Mouse (Mus musculus): ENCODE results near the gene Hist1h2ad. TPM values are rescaled to one million over a fixed set of nuclear protein-coding genes. Genes with fewer than 3 reads are reported as not detected.

Hist1h2ad gene
- polyA plus RNA-seq, 1 experiment from 2014 or later = 3.6 TPM

DNA sequence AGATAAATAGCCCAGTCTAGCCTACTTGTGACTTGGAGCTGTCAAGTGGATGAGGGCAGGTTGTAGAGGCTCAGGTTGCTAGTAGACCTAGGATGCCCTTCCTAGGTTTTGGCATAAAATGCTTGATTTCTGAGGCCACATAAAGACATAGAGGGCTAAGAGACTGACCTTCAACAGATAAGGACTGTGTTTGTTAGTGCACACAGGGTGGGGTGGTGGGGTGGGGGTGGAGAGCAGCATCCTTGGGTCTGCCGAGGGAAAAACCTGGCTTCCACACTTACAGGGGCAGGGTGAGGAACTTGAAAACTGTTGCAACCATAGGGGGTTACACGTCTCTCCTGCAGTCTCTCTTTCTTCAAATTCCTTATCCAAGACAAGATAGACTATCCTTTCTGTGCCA lies 21.0 kb downstream of the Hist1h2ad start:
- no peak overlapping the region for H3K4me2 ChIP-seq (replicated peaks)
- H3K27me3 ChIP-seq = no peaks in the 10 kb centered on the region
- H3K4me3 ChIP-seq = no peak overlapping the region
- H3K4me1 ChIP-seq = peaks cover 5% of the 10 kb centered on the region; the same call in 1 of the 2 replicates
- no peak overlapping the region for H3K9ac ChIP-seq
- no peak for ATAC-seq (ENCODE audit: insufficient number of reproducible peaks, insufficient read depth, low FRiP score, low TSS enrichment)
- H3K36me3 ChIP-seq = no peaks in the 10 kb centered on the region
- no peaks in the 10 kb centered on the region for H3K9me3 ChIP-seq
- 75% methylated on average over 2 of the region's 2 CpGs for WGBS
- H3K27ac ChIP-seq = no peak overlapping the region

DNA sequence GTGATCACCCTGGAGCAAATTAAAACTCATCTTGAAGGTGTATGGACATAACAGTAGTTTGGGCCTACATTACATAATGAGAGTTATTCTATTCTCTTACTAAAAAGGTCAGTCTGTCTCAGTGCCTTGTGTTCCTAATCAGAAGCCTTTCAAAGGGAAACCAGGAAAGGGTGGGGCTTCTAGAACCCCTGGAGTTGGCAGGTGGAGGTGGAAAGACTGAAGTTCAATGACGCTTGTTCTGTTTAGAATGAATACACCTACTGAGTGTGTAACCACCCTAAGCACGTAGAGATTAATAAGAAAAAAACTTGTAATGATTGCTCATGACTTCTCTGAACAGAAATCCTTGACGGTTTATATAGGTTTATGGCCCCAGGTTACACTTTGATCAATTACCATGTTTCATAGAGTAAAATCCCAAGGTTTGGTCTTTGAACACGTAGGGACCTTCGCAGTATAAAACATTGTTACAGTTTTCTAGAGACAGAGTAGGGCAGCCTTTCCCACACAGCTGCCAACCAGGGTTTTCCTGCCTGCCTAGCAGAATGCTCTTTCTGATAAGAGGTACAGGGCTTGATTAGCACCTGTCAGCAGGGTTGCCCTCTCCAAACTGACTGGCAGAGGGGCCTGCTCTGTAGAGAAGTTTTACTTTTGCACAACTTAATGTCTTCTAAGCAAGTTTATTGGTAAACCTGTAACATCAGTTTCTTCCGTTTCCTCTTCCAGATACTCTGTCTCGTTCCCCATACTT lies 21.6 kb downstream of the Hist1h2ad start:
- Histone ChIP-seq H3K4me2 (replicated peaks) (no peak overlapping the region), H3K27ac (no peak overlapping the region), H3K36me3 (no peaks in the 10 kb centered on the region), H3K4me3 (no peak overlapping the region), H3K4me1 (peaks cover 5% of the 10 kb centered on the region; the same call in 1 of the 2 replicates), H3K9ac (no peak overlapping the region), H3K27me3 (no peaks in the 10 kb centered on the region), H3K9me3 (no peaks in the 10 kb centered on the region)
- WGBS = 83% methylated on average over 7 of the region's 7 CpGs
- ATAC-seq (ENCODE audit: insufficient number of reproducible peaks, insufficient read depth, low FRiP score, low TSS enrichment) = no peak

DNA sequence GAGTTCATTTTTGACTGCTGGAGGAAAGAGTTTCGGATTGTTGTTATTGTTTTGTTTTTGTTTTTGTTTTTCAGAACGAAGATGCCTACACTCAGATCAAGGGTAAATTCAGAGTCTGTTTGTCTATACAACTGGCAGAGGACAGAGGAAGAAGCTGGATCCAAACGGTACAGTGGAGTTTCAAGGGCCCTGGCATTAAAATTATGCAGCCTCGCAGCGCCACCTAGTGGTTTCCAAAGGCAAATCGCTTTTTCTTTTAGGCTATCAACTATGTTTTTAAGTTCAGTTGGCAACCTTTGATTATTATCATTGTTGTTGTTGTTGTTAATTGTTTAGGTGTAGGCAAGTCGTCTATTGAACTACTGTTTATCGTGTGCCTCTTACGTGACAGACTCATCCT lies 23.8 kb downstream of the Hist1h2ad start:
- H3K27ac ChIP-seq = no peak overlapping the region
- H3K4me1 ChIP-seq = peaks cover 3% of the 10 kb centered on the region; the same call in 1 of the 2 replicates
- H3K4me3 ChIP-seq = no peak overlapping the region
- no peak for ATAC-seq (ENCODE audit: insufficient number of reproducible peaks, insufficient read depth, low FRiP score, low TSS enrichment)
- 6% methylated on average over 9 of the region's 9 CpGs for WGBS
- H3K4me2 ChIP-seq (replicated peaks) = no peak overlapping the region
- H3K36me3 ChIP-seq = no peaks in the 10 kb centered on the region
- H3K9ac ChIP-seq = no peak overlapping the region
- no peaks in the 10 kb centered on the region for H3K27me3 ChIP-seq
- H3K9me3 ChIP-seq = no peaks in the 10 kb centered on the region

DNA sequence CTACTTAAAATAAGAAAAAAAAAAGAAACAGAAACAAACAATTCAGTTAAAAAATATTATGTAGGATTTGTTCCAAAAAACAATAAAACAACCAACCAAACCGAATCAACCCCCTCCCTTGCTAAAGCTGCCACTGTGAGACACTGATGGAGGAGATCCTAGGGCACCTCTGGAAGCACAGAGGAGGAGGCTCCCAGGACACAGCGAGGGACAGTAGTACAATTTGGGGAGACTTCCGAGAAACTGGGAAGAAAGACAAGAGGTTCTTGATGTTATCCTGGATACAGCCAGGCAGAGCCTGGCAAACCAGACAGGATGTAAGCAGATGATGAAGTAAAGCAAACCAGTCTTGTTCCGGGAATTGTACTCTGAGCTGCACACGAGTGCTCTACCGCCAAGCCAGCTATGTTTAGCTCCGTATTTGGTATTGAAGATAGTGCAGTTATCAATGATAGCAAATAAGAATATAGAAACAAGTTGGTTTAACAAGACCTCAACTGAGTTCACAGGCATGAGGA lies 29.1 kb downstream of the Hist1h2ad start:
- H3K9me3 ChIP-seq = no peaks in the 10 kb centered on the region
- H3K4me3 ChIP-seq = no peak overlapping the region
- H3K4me2 ChIP-seq (replicated peaks) = no peak overlapping the region
- WGBS = 81% methylated on average over 7 of the region's 7 CpGs
- H3K9ac ChIP-seq = no peak overlapping the region
- no peak for ATAC-seq (ENCODE audit: insufficient number of reproducible peaks, insufficient read depth, low FRiP score, low TSS enrichment)
- no peaks in the 10 kb centered on the region for H3K27me3 ChIP-seq
- H3K36me3 ChIP-seq = no peaks in the 10 kb centered on the region
- H3K27ac ChIP-seq = no peak overlapping the region
- no peaks in the 10 kb centered on the region for H3K4me1 ChIP-seq

DNA sequence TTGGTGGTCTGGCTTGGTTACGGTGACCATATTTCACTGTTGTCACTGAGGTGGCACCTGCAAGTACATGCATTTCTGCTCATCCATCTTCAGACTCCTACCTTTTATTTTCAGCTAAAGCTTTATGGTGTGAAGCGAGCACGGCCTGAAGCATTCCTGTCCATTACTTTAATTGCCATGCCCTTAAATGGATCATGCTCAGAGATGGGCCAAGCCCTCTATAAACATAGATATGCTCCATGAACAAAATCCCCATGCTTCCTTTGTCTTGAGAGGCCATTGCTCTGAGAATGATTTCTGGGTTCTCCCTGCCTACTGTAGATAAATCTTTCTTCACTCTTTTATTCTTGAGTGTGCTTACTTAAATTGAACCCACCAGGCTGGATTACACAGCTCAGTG lies 30.3 kb downstream of the Hist1h2ad start:
- 89% methylated on average over 3 of the region's 3 CpGs for WGBS

DNA sequence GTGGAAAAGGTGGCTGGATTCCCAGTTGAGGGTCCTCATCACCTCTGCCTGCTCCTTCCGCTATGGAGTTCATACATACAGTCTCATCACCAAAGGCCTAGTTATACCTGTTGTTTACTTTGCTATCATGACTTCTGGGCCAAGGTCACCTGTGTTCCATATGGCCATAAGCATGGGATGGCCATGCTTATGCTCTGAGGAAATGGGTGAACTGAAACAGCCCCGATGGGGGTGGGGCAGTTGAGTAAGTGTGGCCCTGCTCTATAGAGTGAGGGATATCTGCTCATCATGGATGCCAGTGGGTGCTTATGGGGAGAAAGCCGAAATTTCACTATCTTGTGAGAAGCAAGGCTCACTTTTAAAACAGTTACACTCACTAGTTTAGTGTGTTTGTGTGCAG lies 30.9 kb downstream of the Hist1h2ad start:
- H3K4me1 ChIP-seq = no peaks in the 10 kb centered on the region
- no peak overlapping the region for H3K9ac ChIP-seq
- H3K9me3 ChIP-seq = no peaks in the 10 kb centered on the region
- no peak for ATAC-seq (ENCODE audit: insufficient number of reproducible peaks, insufficient read depth, low FRiP score, low TSS enrichment)
- H3K27ac ChIP-seq = no peak overlapping the region
- no peak overlapping the region for H3K4me2 ChIP-seq (replicated peaks)
- H3K4me3 ChIP-seq = no peak overlapping the region
- H3K27me3 ChIP-seq = no peaks in the 10 kb centered on the region
- WGBS = 90% methylated on average over 3 of the region's 3 CpGs
- H3K36me3 ChIP-seq = no peaks in the 10 kb centered on the region

More for the DNA sequence above, 30.3 kb downstream of the Hist1h2ad start:
- H3K27ac ChIP-seq = no peak overlapping the region
- no peaks in the 10 kb centered on the region for H3K36me3 ChIP-seq
- no peaks in the 10 kb centered on the region for H3K9me3 ChIP-seq
- H3K4me1 ChIP-seq = no peaks in the 10 kb centered on the region
- no peak for ATAC-seq (ENCODE audit: insufficient number of reproducible peaks, insufficient read depth, low FRiP score, low TSS enrichment)
- no peak overlapping the region for H3K4me2 ChIP-seq (replicated peaks)
- no peaks in the 10 kb centered on the region for H3K27me3 ChIP-seq
- H3K4me3 ChIP-seq = no peak overlapping the region
- H3K9ac ChIP-seq = no peak overlapping the region

DNA sequence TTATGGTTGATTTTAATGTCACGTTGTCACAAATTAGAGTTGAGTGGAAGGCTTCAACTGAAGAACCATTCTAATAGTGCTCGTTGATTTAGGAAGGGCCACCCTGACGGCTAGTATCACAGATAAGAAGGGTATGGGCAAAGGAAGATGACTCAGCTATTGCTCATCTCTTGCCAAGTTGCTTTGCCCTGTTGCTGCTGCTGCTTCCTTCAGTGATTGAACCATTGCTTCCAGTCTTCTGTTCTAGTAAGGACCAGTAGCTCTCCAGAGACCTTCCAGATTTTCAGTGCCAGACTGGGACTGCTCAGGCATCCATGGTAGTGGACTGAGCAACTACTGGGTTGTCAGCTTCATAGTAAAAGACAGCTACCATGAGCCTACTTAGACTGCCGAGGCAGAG lies 35.0 kb downstream of the Hist1h2ad start:
- Histone ChIP-seq H3K4me1 (no peaks in the 10 kb centered on the region), H3K27me3 (no peaks in the 10 kb centered on the region), H3K4me2 (replicated peaks) (no peak overlapping the region), H3K27ac (no peak overlapping the region), H3K4me3 (no peak overlapping the region), H3K9me3 (no peaks in the 10 kb centered on the region), H3K36me3 (no peaks in the 10 kb centered on the region), H3K9ac (no peak overlapping the region)
- no peak for ATAC-seq (ENCODE audit: insufficient number of reproducible peaks, insufficient read depth, low FRiP score, low TSS enrichment)
- 84% methylated on average over 4 of the region's 4 CpGs for WGBS

DNA sequence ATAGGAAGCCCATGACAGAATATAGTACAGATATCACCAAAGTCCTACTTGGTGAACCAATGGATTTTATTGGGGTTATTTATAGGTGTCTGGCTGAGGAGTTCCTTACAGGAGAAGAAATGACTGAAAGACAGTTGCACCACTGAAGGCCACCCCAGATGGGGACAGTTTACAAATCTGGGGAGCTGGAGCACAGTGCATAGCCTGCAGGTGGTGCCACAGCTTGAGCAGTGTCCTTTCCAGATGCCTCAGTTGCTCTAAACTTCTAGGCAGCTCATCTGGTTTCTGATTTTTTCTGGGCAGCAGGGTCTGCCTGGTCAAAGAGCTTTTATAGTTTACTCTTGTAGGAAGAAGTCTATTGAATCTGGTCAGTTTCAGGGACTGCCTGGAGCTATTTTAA lies 35.7 kb downstream of the Hist1h2ad start:
- Histone ChIP-seq H3K4me3 (no peak overlapping the region), H3K4me2 (replicated peaks) (no peak overlapping the region), H3K4me1 (no peaks in the 10 kb centered on the region), H3K27me3 (no peaks in the 10 kb centered on the region), H3K27ac (no peak overlapping the region), H3K9me3 (no peaks in the 10 kb centered on the region), H3K9ac (no peak overlapping the region), H3K36me3 (no peaks in the 10 kb centered on the region)
- ATAC-seq (ENCODE audit: insufficient number of reproducible peaks, insufficient read depth, low FRiP score, low TSS enrichment) = no peak

DNA sequence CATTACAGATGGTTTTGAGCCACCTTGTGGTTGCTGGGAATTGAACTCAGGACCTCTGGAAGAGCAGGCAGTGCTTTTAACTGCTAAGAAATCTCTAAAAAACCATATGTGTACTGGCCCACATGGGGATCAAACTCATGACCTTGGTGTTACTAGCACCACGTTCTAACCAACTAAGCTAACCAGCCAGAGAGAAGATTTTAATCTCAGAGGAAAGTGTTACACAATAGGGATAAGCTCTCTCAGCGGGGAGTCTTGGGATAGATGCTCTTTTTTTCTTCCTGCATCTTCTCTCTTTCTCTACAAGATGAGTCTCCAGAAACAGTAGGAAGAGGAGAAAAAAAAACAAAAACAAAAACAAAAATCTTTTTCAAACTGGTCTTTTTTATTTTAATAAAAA lies 36.2 kb downstream of the Hist1h2ad start:
- no peaks in the 10 kb centered on the region for H3K4me1 ChIP-seq
- no peak overlapping the region for H3K9ac ChIP-seq
- H3K9me3 ChIP-seq = no peaks in the 10 kb centered on the region
- H3K27ac ChIP-seq = no peak overlapping the region
- no peaks in the 10 kb centered on the region for H3K27me3 ChIP-seq
- H3K4me3 ChIP-seq = no peak overlapping the region
- no peak overlapping the region for H3K4me2 ChIP-seq (replicated peaks)
- no peaks in the 10 kb centered on the region for H3K36me3 ChIP-seq
- 65% methylated on average over 2 of the region's 2 CpGs for WGBS
- no peak for ATAC-seq (ENCODE audit: insufficient number of reproducible peaks, insufficient read depth, low FRiP score, low TSS enrichment)

DNA sequence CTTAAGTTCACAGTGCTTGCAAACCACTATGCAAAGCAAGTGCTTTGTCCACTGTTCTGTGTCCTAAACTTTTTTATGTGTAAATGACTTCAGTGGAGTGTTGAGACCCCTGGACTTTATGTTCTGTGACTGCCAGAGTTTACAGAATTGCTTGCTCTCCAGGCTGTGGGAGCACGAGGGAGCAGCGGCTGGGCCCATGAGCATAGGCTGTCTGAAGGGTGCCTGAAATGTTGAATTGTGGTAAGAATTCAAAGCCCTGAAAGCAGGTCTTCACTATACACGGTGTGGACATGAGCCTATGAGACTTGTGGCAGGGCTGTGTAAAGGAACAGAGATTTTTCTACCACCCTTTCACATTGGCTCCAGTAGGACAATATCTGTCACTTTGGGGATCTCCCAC lies 37.5 kb downstream of the Hist1h2ad start:
- Histone ChIP-seq H3K9ac (no peak overlapping the region), H3K27ac (no peak overlapping the region), H3K4me3 (no peak overlapping the region), H3K4me2 (replicated peaks) (no peak overlapping the region), H3K27me3 (no peaks in the 10 kb centered on the region), H3K4me1 (no peaks in the 10 kb centered on the region), H3K36me3 (no peaks in the 10 kb centered on the region), H3K9me3 (no peaks in the 10 kb centered on the region)
- WGBS = 89% methylated on average over 3 of the region's 3 CpGs
- ATAC-seq (ENCODE audit: insufficient number of reproducible peaks, insufficient read depth, low FRiP score, low TSS enrichment) = no peak

DNA sequence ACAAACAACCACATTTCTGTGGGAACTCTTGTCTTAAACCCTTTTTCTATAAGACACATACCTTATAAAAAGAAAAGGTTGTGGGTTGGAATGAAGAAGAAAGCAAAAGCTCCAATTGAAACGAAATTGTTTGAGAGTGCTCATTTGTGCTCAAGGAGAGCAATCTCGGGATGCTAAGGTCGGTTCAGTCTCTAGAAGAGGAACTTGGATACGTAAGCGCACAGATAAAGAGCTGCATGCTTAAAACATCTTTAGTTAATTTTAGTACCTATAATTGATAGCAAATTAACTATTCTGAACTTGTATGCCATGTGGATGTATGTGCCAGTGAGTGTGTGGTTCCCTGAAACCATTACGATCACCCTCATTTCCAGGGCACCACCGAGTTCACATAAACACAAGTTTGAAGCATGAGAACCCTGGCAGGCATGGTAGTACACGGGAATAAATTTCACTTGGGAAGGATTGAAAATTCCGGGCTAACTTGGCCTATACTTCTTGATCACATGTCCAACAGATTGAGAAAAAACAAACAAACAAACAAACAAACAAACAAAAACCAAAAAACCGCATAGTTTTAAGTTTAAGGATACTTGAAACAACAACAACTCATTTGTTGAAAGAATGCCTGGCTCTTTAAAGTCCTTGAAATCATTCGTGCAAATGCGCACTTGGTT lies 46.0 kb downstream of the Hist1h2ad start:
- H3K4me3 ChIP-seq = peak overlapping the region; percentile 69
- peak overlapping the region; percentile 98 for H3K27ac ChIP-seq
- peak overlapping the region; percentile 82 for H3K4me2 ChIP-seq (replicated peaks)
- H3K36me3 ChIP-seq = no peaks in the 10 kb centered on the region
- no peaks in the 10 kb centered on the region for H3K9me3 ChIP-seq
- 56% methylated on average over 12 of the region's 12 CpGs for WGBS
- no peaks in the 10 kb centered on the region for H3K27me3 ChIP-seq
- no peak for ATAC-seq (ENCODE audit: insufficient number of reproducible peaks, insufficient read depth, low FRiP score, low TSS enrichment)
- 0 out of 2 replicates have a peak, but pooled peaks cover 2% of the 10 kb centered on the region for H3K4me1 ChIP-seq
- peak overlapping the region; percentile 66 for H3K9ac ChIP-seq

Measured in embryonic facial prominence, embryonic 12.5 days (tissue).